ENCODE assay signal across 15 mouse cellular contexts in genomic region chr17:25257804-25258261, GRCm38 (mm10). TPM values are rescaled to one million over a fixed set of nuclear protein-coding genes. Genes with fewer than 3 reads are reported as not detected.
DNase-seq lines count a peak whose midpoint lies in the region; ATAC-seq lines count a peak whose summit lies in the region.
"Had no signal": no experiment of that assay in that cellular context is flagged by ENCODE, and none has a peak within 500 bp of the region (broad histone marks: within the 10 kb centered on the region; RNA-seq: fewer than 3 reads in every experiment).

No protein-coding gene starts in this region.

- no peak for ATAC-seq in neural tube, embryonic 11.5 days (ENCODE audit: insufficient read depth, low FRiP score, low TSS enrichment)
- ATAC-seq in inflammation-experienced regulatory T-cells, adult 6 months: peak; percentile 75
- ATAC-seq: forebrain, embryonic 14.5 days had no signal

- no peak overlapping the region for H3K9ac ChIP-seq in neural tube, embryonic 11.5 days (ENCODE audit: low read length)

- peaks cover 17% of the 10 kb centered on the region for H3K4me1 ChIP-seq in neural tube, embryonic 11.5 days (ENCODE audit: control insufficient read depth, insufficient read depth, low read length)

- peak; percentile 20 for DNase-seq in adrenal gland, postnatal 14 days
- no peak for DNase-seq in adrenal gland, adult 2 months
- peak; percentile 19 for DNase-seq in neural tube, embryonic 11.5 days (ENCODE audit: low spot score)
- no peak for DNase-seq in neural tube, embryonic 10.5 days (ENCODE audit: extremely low spot score, low spot score)
- peak; percentile 42 for DNase-seq in thymus, postnatal 25 days
- no peak for DNase-seq in layer of hippocampus, adult 9-10 months (ENCODE audit: low spot score)
- no peak for DNase-seq in adrenal gland, postnatal 25 days
- DNase-seq: cerebellum, postnatal 14 days; gastrocnemius, postnatal 36 days; kidney, adult 9 months; layer of hippocampus, postnatal 36 days; liver had no signal

- H3K4me2 ChIP-seq in neural tube, embryonic 11.5 days (ENCODE audit: low read depth): no peak overlapping the region
- H3K4me2 ChIP-seq: embryonic facial prominence, embryonic 13.5 days had no signal

- H3K9me3 ChIP-seq in neural tube, embryonic 11.5 days (ENCODE audit: control insufficient read depth, low read length): no peaks in the 10 kb centered on the region
- H3K9me3 ChIP-seq: embryonic facial prominence, embryonic 13.5 days had no signal

- no peak overlapping the region for H3K27ac ChIP-seq in neural tube, embryonic 11.5 days (ENCODE audit: low read depth, low read length)
- H3K27ac ChIP-seq: embryonic facial prominence, embryonic 13.5 days had no signal

- H3K36me3 ChIP-seq in neural tube, embryonic 11.5 days (ENCODE audit: control insufficient read depth, insufficient read depth, low read length): peaks cover 2% of the 10 kb centered on the region

- 72% methylated on average over 6 of the region's 6 CpGs for WGBS in neural tube, embryonic 11.5 days

- H3K27me3 ChIP-seq in neural tube, embryonic 11.5 days (ENCODE audit: control insufficient read depth, insufficient read depth, low read length): peaks cover 17% of the 10 kb centered on the region

- H3K4me3 ChIP-seq in neural tube, embryonic 11.5 days (ENCODE audit: low read depth, low read length): no peak overlapping the region
- H3K4me3 ChIP-seq: embryonic facial prominence, embryonic 13.5 days had no signal

RNA-seq across cellular contexts. Expression of gene Baiap3, which starts 1.7 kb away (rescaled TPM):
- 12.1 and 12.6 TPM in 2 replicates for total RNA-seq in adrenal gland, postnatal 14 days (2021)
- total RNA-seq in adrenal gland, adult 2 months (2021): 10 to 100 TPM in 1 of 2 experiments, 1 to 10 TPM in 1; 9.7 to 10.1 TPM
- polyA plus RNA-seq in adrenal gland, adult 2 months (2012; rRNA removed): 84.6 and 90.0 TPM in 2 replicates
- 1.4 and 1.8 TPM in 2 replicates for polyA plus RNA-seq in neural tube, embryonic 11.5 days (2014; fragmentation: Nextera tagmentation; extraction: Ambion mirVana)
- 10 to 100 TPM in 2 of 3 experiments, 1 to 10 TPM in 1; 2.6 to 42.7 (median 10.9) TPM for polyA plus RNA-seq in inflammation-experienced regulatory T-cells, adult 6 months (2017; shearing (Covaris generic))
- 6.8 and 15.0 TPM in 2 replicates for total RNA-seq in adrenal gland, postnatal 25 days (2021)
- total RNA-seq: gastrocnemius, postnatal 36 days had no signal

RNA-seq across cellular contexts. Expression of gene Ube2i, which starts 16.6 kb away (rescaled TPM):
- 232 and 245 TPM in 2 replicates for total RNA-seq in adrenal gland, postnatal 14 days (2021)
- total RNA-seq in adrenal gland, adult 2 months (2021): 100 to 1,000 TPM; 225 to 248 TPM
- polyA plus RNA-seq in adrenal gland, adult 2 months (2012; rRNA removed): 79.5 and 103 TPM in 2 replicates
- 774 and 803 TPM in 2 replicates for polyA plus RNA-seq in neural tube, embryonic 11.5 days (2014; fragmentation: Nextera tagmentation; extraction: Ambion mirVana)
- polyA plus RNA-seq in inflammation-experienced regulatory T-cells, adult 6 months (2017; shearing (Covaris generic)): 100 to 1,000 TPM; 418 to 487 (median 438) TPM
- total RNA-seq in adrenal gland, postnatal 25 days (2021): 234 and 263 TPM in 2 replicates

RNA-seq across cellular contexts. Expression of gene Tsr3, which starts 17.9 kb away (rescaled TPM):
- 20.4 and 22.9 TPM in 2 replicates for total RNA-seq in adrenal gland, postnatal 14 days (2021)
- total RNA-seq in adrenal gland, adult 2 months (2021): 10 to 100 TPM; 18.5 to 25.1 TPM
- 24.1 and 28.9 TPM in 2 replicates for polyA plus RNA-seq in adrenal gland, adult 2 months (2012; rRNA removed)
- 59.8 and 63.6 TPM in 2 replicates for polyA plus RNA-seq in neural tube, embryonic 11.5 days (2014; fragmentation: Nextera tagmentation; extraction: Ambion mirVana)
- polyA plus RNA-seq in inflammation-experienced regulatory T-cells, adult 6 months (2017; shearing (Covaris generic)): 10 to 100 TPM; 30.9 to 35.3 (median 31.4) TPM
- total RNA-seq in adrenal gland, postnatal 25 days (2021): 25.0 and 28.4 TPM in 2 replicates

RNA-seq across cellular contexts. Expression of gene Gnptg, which starts 17.9 kb away (rescaled TPM):
- 34.3 and 35.7 TPM in 2 replicates for total RNA-seq in adrenal gland, postnatal 14 days (2021)
- total RNA-seq in adrenal gland, adult 2 months (2021): 10 to 100 TPM; 50.4 to 50.6 TPM
- 32.6 and 40.0 TPM in 2 replicates for polyA plus RNA-seq in adrenal gland, adult 2 months (2012; rRNA removed)
- 51.9 and 58.7 TPM in 2 replicates for polyA plus RNA-seq in neural tube, embryonic 11.5 days (2014; fragmentation: Nextera tagmentation; extraction: Ambion mirVana)
- 10 to 100 TPM; 43.0 to 79.2 (median 61.5) TPM for polyA plus RNA-seq in inflammation-experienced regulatory T-cells, adult 6 months (2017; shearing (Covaris generic))
- total RNA-seq in adrenal gland, postnatal 25 days (2021): 42.4 and 50.1 TPM in 2 replicates

RNA-seq across cellular contexts. Expression of gene Prss34, which starts 40.4 kb away (rescaled TPM):
- 1.2 and 1.3 TPM in 2 replicates for total RNA-seq in adrenal gland, postnatal 14 days (2021)
- total RNA-seq in adrenal gland, adult 2 months (2021): under 1 TPM; 0.23 to 0.48 TPM
- polyA plus RNA-seq in adrenal gland, adult 2 months (2012; rRNA removed): not detected in 2 replicates
- polyA plus RNA-seq in neural tube, embryonic 11.5 days (2014; fragmentation: Nextera tagmentation; extraction: Ambion mirVana): 0.25 TPM in 1 of 2 replicates, not detected in the other
- not detected for polyA plus RNA-seq in inflammation-experienced regulatory T-cells, adult 6 months (2017; shearing (Covaris generic))
- 0.27 TPM in 1 of 2 replicates, not detected in the other for total RNA-seq in adrenal gland, postnatal 25 days (2021)
- total RNA-seq: layer of hippocampus, postnatal 36 days had no signal
- polyA plus RNA-seq: forebrain, embryonic 14.5 days had no signal

Comparison
In these comparisons a context has a peak if more than half of its experiments do, and no peak if none do; other contexts are left out.
1. DNase-seq: peak in adrenal gland, postnatal 14 days (single experiment), neural tube, embryonic 11.5 days (single experiment) and thymus, postnatal 25 days (single experiment); none in adrenal gland, adult 2 months (single experiment), neural tube, embryonic 10.5 days (single experiment), layer of hippocampus, adult 9-10 months (single experiment) and adrenal gland, postnatal 25 days (single experiment).